Mouse (Mus musculus): ENCODE measurements around the gene Krt222. TPM values are rescaled to one million over a fixed set of nuclear protein-coding genes. Genes with fewer than 3 reads are reported as not detected.

Gene Krt222
- polyA plus RNA-seq, 3 experiments from 2014 or later, result 2.1 to 2.7 (median 2.1) TPM

DNA sequence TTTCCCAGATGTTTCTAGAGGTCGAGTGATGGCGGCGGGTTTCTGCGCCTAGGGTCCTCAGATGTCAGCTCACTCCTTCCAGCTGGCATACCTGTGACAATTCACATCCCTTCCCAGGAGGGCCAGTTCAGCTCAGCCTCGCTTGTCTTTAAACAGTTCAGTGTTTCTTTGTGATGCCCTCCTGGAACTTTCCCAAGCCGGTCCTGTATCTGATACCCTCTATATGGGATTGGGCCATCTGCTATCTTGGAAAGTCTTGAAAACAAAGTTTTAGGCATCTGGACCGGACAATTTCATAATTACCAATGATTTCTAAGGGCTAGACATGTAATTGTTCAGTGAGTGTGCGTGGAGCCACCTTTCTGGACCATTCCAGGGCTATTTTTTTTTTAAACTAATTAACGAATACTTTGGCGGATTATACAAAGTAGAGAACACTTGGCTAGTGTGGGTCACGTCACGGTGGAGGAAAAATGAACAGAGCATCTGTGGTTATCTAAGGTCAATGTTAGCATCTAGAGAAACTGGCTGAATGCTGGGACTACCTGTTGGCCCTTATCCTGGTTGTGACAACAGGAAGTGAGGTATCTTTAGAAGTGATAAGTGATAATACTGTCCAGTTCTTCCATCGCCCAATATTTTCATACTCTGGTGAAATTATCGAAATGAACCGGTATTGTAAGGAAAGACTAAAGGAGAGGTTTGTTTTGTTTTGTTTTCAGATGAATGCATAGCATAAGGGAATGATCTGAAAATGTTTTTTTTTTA lies 12.7 kb downstream of the Krt222 start:
- ATAC-seq, result peak; percentile 18

DNA sequence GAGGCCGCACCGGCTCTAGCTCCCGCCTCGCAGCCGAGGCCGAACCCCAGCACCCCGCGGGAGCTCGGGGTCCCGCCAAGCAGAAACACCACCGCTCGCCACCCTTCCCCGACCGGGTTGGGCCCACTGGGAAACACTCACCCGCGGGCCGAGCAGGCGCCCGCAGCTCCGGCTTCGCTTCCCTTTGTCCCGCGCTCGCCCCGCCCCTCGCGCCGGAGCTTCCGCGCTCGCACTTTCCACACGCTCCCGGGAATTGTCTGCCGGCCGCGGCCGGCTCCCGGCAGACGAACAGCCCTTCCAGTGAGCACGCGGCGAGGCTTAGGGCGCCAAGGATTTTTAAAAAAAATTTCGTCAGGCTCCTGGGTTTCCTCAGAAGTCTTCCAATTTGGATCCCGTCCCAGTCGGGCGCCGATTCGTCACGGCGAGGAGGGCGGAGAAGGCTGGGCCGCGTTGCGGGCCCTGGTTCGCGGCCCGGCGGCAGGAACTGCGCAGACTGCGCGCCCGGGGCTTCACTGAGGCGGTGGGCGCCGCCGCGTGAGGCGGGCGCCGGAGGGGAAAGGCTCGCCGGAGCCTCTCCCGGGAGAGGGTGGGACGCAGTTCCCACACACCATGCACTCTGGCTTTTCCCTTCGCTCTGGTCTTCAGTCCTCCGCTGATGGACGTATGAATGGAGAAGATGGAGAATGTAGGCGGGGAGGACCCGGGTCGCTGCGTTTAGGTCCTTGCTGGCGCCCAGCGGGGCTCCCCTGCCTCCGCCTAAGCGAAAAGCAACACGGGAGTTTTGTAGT lies 13.4 kb downstream of the Krt222 start, which contains the start of gene Smarce1:
Gene Smarce1 (minus strand): TSS at position 757 of the 788 bp plus-strand sequence.
- ATAC-seq, result peak; percentile 87

DNA sequence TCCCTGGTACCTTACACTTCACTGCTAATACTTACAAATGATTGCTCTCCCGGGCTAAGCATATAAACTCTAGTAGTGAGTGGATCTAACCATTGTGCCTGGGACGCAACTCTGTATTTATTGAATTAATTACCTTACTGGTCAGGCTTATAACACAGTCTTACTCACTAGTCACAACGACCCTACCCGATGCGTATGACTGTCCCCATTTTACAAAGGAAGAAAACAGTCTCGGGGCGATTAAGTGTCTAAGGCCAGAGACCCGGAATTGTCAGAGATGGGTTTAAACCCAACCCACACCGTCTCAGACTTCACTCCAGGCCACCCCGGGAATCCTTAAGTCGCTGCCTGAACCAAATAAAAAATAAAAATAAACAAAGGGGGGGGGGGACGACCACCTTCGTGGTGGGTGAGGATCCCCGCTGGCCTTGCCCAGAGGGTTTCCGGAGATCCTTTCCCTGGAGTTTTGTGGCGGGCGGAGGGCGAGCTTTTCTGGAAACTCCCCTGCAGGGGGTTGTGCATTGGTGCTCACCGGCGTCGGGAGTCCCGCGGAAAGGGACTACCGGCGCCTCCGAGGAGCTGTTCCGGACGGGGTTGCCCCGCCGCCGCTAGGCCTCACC lies 14.1 kb downstream of the Krt222 start:
- ATAC-seq, result peak; percentile 58

DNA sequence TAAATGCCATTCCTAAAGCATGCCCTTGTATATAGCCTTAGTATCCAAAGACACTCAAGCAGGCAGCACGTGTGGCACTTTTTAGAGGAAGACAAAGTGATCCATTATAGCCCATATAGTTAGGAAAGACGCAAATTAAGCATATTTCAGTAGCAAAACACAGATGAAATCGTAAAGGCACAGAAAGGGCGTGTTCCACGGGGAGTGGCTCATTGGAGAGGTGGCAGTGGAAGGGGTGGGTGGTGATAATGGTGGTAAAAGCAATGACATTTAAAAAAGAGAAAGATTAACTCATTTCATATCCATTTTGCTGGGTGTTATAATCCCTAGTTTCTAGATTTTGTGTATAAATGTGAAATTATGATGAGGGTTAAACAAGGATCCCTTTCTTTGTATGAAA lies 17.6 kb downstream of the Krt222 start:
- no peak for ATAC-seq

DNA sequence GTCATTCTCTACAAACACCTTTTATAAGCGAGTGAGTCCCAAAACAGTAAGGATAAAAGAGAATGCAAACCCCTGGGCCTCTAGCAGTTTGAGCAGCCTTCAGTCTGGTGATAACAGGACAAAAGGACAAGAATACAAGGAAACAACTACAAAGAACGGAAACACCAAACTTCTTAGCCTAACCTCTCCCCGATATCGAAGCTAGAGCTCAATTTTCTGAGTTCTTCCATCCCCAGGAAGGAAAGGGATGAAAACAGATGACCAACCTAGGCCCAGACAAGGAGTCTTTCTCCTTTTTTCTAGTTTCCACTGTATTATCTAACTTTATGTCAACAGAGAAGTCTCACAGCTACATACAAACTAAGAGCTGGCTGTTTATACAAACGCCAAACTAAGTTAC lies 20.6 kb downstream of the Krt222 start:
- no peak for ATAC-seq

DNA sequence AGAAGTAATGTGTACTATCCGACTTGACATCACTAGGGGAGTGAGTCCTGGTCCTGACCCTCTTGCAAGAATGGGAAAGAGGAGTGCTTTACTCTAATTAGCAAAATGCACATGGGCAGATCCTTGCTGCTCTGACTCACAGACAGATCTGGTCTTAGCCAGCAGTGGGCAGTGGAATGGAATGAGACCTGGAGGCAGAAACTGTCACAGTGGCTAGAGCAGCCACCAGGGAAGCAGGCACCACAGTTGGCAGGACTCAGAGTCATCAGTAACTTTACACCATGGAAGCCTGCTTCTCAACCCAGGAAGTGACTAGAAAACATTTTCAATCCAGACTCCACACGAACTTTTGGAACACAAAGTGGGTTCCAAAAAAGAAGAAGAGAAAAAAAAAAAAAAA lies 22.1 kb downstream of the Krt222 start:
- no peak for ATAC-seq

DNA sequence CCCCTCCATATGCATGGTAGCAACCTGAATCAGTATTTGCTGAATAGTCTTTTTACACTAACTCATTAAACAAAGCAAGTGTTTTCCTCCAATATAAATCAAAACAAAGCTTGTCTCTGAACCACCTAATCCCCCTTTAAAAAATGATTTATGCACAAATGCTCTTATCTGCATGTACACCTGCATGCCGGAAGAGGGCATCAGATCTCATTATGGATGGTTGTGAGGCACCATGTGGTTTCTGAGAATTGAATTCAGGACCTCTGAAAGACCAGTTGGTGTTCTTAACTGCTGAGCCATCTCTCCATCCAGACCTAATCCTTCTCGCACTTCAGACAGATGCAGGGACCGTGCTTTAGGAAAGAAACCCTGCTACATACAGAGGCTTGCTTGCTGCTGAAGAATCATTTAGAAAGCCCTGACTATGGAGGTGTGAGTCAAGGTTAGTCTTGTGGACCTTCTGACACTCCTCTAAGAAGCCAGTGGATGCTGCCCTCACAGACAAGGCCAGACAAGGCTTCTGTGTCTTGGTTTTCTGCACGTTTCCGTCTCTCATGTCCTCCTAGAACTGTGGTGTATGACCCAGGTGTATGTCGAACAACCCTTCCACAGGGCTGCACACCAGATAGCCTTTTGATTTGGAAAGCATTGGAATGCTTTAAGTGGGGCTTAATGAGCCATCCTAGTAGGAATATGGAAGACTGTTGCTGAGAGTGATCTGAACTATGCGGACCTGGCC lies 26.5 kb downstream of the Krt222 start:
- no peak for ATAC-seq

DNA sequence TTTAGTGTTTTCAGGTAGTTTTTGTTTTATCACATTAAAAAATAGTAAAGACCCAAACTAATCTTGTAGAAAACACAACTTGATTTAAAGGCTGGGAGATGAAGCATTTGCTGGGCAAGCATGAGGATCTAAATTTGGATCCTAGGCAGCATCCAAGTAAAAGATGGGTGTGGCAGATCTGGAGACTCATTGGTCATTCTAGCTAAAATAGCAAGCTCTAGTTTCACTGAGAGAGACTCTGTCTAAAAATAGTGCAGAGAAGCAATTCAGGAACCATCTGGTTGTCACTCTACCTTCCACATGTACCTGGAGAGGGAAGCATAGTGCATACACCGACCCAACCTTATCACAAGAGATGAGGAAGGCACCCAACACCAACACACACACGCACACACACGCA lies 27.7 kb downstream of the Krt222 start:
- no peak for ATAC-seq

DNA sequence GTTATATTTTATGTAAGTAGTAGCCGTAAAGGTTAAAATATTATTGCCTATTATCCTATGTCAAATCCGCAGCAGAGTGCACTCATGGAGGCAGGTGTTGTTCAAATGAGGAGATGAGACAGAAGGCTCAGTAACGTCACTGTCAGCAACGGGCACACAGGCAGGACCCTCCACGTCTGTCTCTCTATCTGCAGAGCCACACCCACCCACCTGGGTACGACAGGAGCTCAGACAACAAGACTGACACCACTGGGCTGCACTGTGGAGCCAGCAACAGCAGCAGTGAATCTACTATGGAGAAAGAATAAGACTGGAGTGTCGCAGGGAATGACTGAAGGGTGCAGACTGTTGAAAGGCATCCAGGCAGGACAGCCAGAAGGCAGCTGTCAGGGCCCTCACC lies 31.2 kb downstream of the Krt222 start:
- ATAC-seq, result no peak

DNA sequence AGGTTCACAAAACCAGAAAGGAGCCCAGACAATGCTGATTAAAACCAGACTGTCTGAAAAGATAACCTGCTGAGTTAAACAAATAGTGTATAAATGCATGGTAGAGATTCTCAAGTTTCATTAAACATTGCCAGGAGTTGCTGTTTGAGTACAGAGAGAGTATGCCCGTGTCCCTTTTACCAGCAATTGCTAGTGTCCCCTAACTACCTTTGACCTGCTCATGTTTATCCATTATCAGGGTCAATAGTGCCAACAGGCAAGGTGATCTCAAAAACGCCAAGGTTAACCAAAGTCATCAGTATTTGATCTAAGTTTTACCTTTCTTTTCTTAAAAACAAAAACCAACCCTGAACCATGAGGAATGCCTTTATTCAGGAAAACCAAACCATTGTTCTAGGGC lies 31.9 kb downstream of the Krt222 start:
- no peak for ATAC-seq

DNA sequence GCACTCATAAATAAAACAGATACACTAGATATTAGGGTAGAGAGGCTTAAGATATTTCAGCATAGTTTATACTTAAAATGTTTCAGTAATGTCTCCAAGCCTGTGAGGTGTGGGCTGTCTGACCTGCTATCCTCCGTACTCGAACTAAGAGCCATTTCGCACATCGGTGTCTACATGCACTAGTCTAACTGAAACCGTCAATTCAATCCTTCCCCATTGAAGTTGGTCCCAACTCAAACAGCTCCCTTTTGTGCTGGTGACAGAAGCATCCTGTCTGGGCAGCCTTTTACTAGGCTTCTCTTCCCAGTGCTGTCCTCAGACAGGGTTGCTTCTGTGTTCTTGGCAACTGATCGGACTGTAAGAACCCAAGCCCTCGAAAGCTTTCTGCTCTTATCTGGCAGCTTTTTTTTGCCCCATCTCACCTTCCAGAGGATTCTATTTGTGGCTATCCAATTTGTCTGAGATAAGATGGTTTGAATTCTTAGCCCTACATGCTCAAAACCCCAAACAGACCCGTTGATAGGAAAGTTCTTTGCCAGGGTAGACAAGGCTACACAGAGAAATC lies 35.7 kb downstream of the Krt222 start:
- ATAC-seq, result no peak

DNA sequence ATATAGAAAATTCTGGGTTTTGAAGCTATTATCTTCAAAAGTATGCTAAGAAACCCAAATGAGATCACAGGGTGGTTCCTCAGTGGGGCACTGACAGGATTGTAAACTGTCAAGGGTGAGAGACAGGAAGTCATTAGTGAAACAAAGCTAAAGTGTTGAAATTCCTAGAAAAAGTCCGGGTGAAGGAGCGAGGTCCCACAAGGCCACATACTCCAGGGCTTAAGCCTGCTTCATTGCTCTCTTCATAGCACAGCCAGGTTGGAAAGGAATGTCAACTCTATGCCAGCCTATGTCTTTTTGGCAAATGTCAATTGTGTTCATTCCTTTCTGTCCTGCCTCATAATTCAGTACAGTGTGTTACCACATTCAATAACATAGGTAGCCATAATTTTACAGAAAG lies 36.4 kb downstream of the Krt222 start:
- no peak for ATAC-seq

DNA sequence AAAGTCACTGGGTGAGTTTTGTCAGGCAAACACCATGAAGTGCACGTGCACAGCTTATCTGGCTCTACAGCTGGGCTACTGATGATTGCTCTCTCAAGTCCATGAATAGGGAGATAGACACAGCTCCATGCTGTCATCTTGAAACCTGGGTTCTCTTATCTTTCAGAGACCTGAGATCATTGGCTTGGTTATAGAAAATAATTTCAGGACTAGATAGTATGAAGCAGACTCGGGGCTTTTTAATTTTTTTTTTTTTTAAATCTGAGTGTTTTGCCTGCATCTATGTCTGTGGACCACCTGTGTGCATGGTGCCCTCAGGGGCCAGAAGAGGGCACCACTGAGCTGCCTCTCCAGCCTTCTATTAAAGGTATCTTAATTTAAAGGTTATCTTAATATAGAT lies 36.9 kb downstream of the Krt222 start:
- ATAC-seq, result no peak

DNA sequence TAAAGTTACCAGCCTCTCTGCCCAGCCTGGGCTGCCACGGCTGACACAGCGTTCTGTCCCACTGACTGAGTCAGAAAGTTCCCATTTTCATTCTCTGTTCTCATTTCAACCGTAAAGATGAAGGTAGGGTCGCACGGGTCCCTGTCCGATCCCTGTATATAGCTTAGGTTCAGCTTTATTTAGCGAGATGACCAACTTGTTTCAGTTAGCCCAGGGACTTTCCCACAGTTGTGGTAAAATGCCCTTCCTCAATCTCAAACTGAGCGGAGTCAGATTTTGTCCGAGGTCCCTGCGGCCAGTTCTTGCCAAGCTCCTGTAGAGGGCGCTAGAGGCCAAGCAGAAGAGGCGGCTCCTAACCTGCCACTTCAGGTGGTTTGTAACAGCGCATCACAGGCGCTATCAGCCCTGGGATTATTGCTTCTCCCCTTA lies 54.7 kb downstream of the Krt222 start:
- ATAC-seq, result peak; percentile 83

DNA sequence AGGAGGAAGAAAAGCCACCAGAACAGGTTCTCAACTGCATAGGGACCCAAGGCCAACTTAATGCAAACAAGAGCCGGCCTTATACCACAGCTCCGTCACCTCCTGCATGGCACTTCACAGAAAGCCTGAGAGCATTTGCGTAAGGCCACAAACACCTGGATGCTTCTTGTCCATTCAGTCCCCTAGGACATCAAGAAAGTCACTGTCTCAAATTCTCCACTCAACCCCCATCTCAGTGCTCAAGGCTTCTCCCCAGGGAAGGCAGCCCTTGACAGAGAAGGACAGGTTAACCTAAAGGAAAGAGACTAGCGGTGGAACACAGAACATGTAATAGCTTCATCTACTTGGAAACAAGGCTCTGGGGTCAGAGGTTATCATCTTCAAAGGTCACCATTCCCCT lies 56.5 kb downstream of the Krt222 start:
- no peak for ATAC-seq

DNA sequence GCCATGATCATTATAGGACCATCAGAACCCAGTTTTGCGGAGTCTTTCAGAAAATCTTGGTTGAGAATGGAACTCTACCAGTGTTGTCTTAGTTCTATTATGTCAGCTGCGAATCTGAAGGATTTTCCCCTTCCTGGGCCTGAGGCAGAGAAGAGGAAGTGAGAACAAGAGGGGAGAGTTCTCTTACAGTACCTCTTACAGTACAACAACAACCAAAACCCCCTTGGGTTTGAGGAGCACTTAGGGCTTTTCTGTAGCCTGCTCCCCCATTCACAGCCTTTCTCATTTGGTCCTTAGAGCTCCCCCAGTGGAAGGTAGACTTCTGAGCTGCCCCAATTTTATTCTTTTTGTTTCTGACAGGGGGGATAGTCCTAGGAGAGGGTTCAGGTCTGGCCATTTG lies 57.0 kb downstream of the Krt222 start:
- peak; percentile 43 for ATAC-seq

Other genes starting within 250 kb of the Krt222 start
- 100 to 1,000 TPM in 1 of 3 experiments, 10 to 100 TPM in 2; 34.9 to 332 (median 36.3) TPM for gene Top2a, start 219.9 kb downstream of the Krt222 start, polyA plus RNA-seq (2017; shearing (Covaris generic))
- 10 to 100 TPM in 2 of 3 experiments, under 1 TPM in 1; 0.09 to 20.6 (median 14.8) TPM for gene Igfbp4, start 202.8 kb downstream of the Krt222 start, polyA plus RNA-seq (2017; shearing (Covaris generic))
- under 1 TPM; 0.30 to 0.58 (median 0.51) TPM for gene Tns4, start 154.8 kb downstream of the Krt222 start, polyA plus RNA-seq (2017; shearing (Covaris generic))
- 100 to 1,000 TPM in 2 of 3 experiments, 10 to 100 TPM in 1; 16.6 to 295 (median 286) TPM for gene Ccr7, start 89.0 kb downstream of the Krt222 start, polyA plus RNA-seq (2017; shearing (Covaris generic))
- gene Smarce1, start 13.1 kb downstream of the Krt222 start, polyA plus RNA-seq (2017; shearing (Covaris generic)), result 100 to 1,000 TPM; 127 to 184 (median 159) TPM
- gene Krt24, start 41.2 kb upstream of the Krt222 start, polyA plus RNA-seq (2017; shearing (Covaris generic)), result not detected
- gene Krt25, start 78.9 kb upstream of the Krt222 start, polyA plus RNA-seq (2017; shearing (Covaris generic)), result not detected
- gene Krt26, start 93.9 kb upstream of the Krt222 start, polyA plus RNA-seq (2017; shearing (Covaris generic)), result not detected
- not detected for gene Krt27, start 107.0 kb upstream of the Krt222 start, polyA plus RNA-seq (2017; shearing (Covaris generic))
- not detected for gene Krt28, start 130.8 kb upstream of the Krt222 start, polyA plus RNA-seq (2017; shearing (Covaris generic))
- 10 to 100 TPM in 1 of 3 experiments, 1 to 10 TPM in 2; 4.5 to 13.5 (median 7.3) TPM for gene Krt10, start 145.3 kb upstream of the Krt222 start, polyA plus RNA-seq (2017; shearing (Covaris generic))
- not detected for gene Krt12, start 178.2 kb upstream of the Krt222 start, polyA plus RNA-seq (2017; shearing (Covaris generic))
- gene Krt20, start 194.1 kb upstream of the Krt222 start, polyA plus RNA-seq (2017; shearing (Covaris generic)), result not detected
- gene Krt23, start 249.1 kb upstream of the Krt222 start, polyA plus RNA-seq (2017; shearing (Covaris generic)), result not detected